Mouse (Mus musculus) gastrocnemius, postnatal 25 days (tissue): ENCODE measurements around the gene Gm5725. TPM values are rescaled to one million over a fixed set of nuclear protein-coding genes. Genes with fewer than 3 reads are reported as not detected.
"Not testable (repeated sequence)": the region's sequence is repeated elsewhere in the genome, so short reads cannot be mapped to it uniquely, and the experiment has no call there.

Experiments
- DNase-seq: peaks from one replicate; pipeline ENCODE4 v3.0.0; 2022
- long read RNA-seq, 2 experiments: library from polyadenylated mRNA; stranded (forward); transcript quantifications; one replicate each; pipeline ENCODE4 v2.0.0; 2021
- total RNA-seq, 2 experiments: library from RNA; stranded (reverse); gene quantifications; 1 replicate in 1 of 2; 2 replicates in 1 of 2; pipeline ENCODE4 v1.2.3; 2021

Gm5725 gene
- not detected for total RNA-seq
- long read RNA-seq, experiment 1, result 0 reads
- long read RNA-seq, experiment 2, result 0 reads

DNA sequence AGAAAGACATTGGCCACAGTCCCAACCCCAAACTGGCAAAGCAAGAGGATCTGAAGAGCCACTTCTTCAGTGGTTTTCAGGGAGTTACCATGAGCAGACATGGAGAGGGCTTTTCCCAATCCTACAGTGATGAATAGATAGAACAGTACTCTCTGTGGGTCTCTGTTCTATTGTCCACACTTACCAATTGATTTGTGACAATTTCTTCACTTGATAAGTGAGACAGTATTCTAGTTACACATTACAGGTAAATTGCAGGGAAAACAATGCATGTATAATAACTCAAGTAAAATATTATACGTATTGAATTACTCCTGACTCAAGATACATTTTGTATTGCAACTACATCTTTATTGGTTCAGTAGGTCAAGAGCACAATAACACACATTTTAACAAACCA, at the start of gene Gm5725:
Gene Gm5725, minus strand, starts transcription at position 101 of the 400 bp plus-strand sequence.
- DNase-seq, result not testable (repeated sequence)

GRCm38 (mm10) chr7:21832051-21832450, 12.0 kb downstream of the Gm5725 start, which contains the start of gene Vmn1r135:
Vmn1r135 (plus strand) TSS chr7:21832351.
- DNase-seq, result not testable (repeated sequence)

- not testable (repeated sequence) for DNase-seq
Observed at GRCm38 (mm10) chr7:21796628-21797027, 47.4 kb downstream of the Gm5725 start, which contains the start of gene Gm4177. Gm4177 (minus strand) TSS chr7:21796728.

Other genes starting within 250 kb of the Gm5725 start
- not detected for gene Vmn1r132, start 230.2 kb downstream of the Gm5725 start, total RNA-seq
- gene Gm4175, start 82.8 kb downstream of the Gm5725 start, total RNA-seq, result not detected
- not detected for gene Gm4177, start 47.5 kb downstream of the Gm5725 start, total RNA-seq
- gene Vmn1r135, start 11.9 kb downstream of the Gm5725 start, total RNA-seq, result not detected
- not detected for gene Gm5891, start 77.0 kb upstream of the Gm5725 start, total RNA-seq
- not detected for gene Vmn1r137, start 150.3 kb upstream of the Gm5725 start, total RNA-seq
- not detected for gene Vmn1r138, start 184.6 kb upstream of the Gm5725 start, total RNA-seq
- not detected for gene Gm6176, start 212.0 kb upstream of the Gm5725 start, total RNA-seq
- not detected for gene Vmn1r139, start 224.8 kb upstream of the Gm5725 start, total RNA-seq